8 mouse cellular contexts compared by ENCODE assay signal in genomic region chr6:120037004-120037635, GRCm38 (mm10). TPM values are rescaled to one million over a fixed set of nuclear protein-coding genes. Genes with fewer than 3 reads are reported as not detected.
A peak's percentile ranks its signal among the peaks of the same experiment; 100 is the strongest.
DNase-seq lines count a peak whose midpoint lies in the region; ATAC-seq and TF ChIP-seq lines count a peak whose summit lies in the region.

No protein-coding gene starts in this region.

- H3K27me3 ChIP-seq in heart, embryonic 13.5 days (replicated peaks) = no peaks in the 10 kb centered on the region
- no peaks in the 10 kb centered on the region for H3K27me3 ChIP-seq in kidney, postnatal 0 days (ENCODE audit: insufficient read depth, low read length)
- H3K27me3 ChIP-seq in liver, embryonic 13.5 days = no peaks in the 10 kb centered on the region
- no peaks in the 10 kb centered on the region for H3K27me3 ChIP-seq in splenic B cell, adult 2 months (ENCODE audit: control insufficient read depth, insufficient read depth, low read length, poor library complexity, severe bottlenecking)

- peak; percentile 81 for DNase-seq in CD4-positive, CD25-positive, alpha-beta regulatory T cell, adult 2 months (ENCODE audit: low read depth, low spot score)
- peak; percentile 69 for DNase-seq in brain, adult 2 months (ENCODE audit: low read depth, low spot score)
- DNase-seq in kidney, postnatal 0 days (ENCODE audit: low spot score) = peak; percentile 90
- DNase-seq in liver, embryonic 13.5 days = peak; percentile 70
- DNase-seq in naive thymus-derived CD4-positive, alpha-beta T cell, adult 2 months (ENCODE audit: low read depth) = peak; percentile 77
- peak; percentile 85 for DNase-seq in splenic B cell, adult 2 months (ENCODE audit: low read depth, low spot score)

- H3K9me3 ChIP-seq in heart, embryonic 13.5 days = no peaks in the 10 kb centered on the region
- no peaks in the 10 kb centered on the region for H3K9me3 ChIP-seq in kidney, postnatal 0 days (replicated peaks; ENCODE audit: low read length)
- H3K9me3 ChIP-seq in liver, embryonic 13.5 days (replicated peaks) = no peaks in the 10 kb centered on the region

- H3K4me1 ChIP-seq in heart, embryonic 13.5 days = peaks cover 36% of the 10 kb centered on the region
- 0 out of 2 replicates have a peak, but pooled peaks cover 7% of the 10 kb centered on the region for H3K4me1 ChIP-seq in kidney, postnatal 0 days (replicated peaks; ENCODE audit: insufficient read depth, low read length)
- H3K4me1 ChIP-seq in liver, embryonic 13.5 days (replicated peaks) = peaks cover 30% of the 10 kb centered on the region

- peak overlapping the region; percentile 99 for H3K4me3 ChIP-seq in heart, embryonic 13.5 days
- peak overlapping the region; percentile 87 for H3K4me3 ChIP-seq in kidney, postnatal 0 days (replicated peaks; ENCODE audit: low read depth, low read length)
- peak overlapping the region; percentile 74 for H3K4me3 ChIP-seq in liver, embryonic 13.5 days (replicated peaks)

- under 1% methylated on average over 51 of the region's 51 CpGs for WGBS in heart, embryonic 13.5 days
- WGBS in kidney, postnatal 0 days = under 1% methylated on average over 51 of the region's 51 CpGs
- under 1% methylated on average over 51 of the region's 51 CpGs for WGBS in liver, embryonic 13.5 days (ENCODE audit: insufficient replicate concordance)

- ATAC-seq in erythroid progenitor cell, adult 5-6 weeks (replicated peaks; ENCODE audit: low FRiP score, poor library complexity, severe bottlenecking) = peak; percentile 49
- 0 out of 2 replicates have a peak, but pooled peaks have one; percentile 17 for ATAC-seq in heart, embryonic 13.5 days (ENCODE audit: extremely low read depth, insufficient number of reproducible peaks, low FRiP score, low TSS enrichment)
- no peak; the same call in 1 of the 2 replicates for ATAC-seq in kidney, postnatal 0 days (replicated peaks; ENCODE audit: low FRiP score, low read depth)
- ATAC-seq in liver, embryonic 13.5 days (ENCODE audit: low read depth) = peak; percentile 7; the same call in 1 of the 2 replicates

- H3K36me3 ChIP-seq in heart, embryonic 13.5 days = peaks cover 30% of the 10 kb centered on the region
- no peaks in the 10 kb centered on the region for H3K36me3 ChIP-seq in kidney, postnatal 0 days (ENCODE audit: insufficient read depth, low read length)
- peaks cover 26% of the 10 kb centered on the region for H3K36me3 ChIP-seq in liver, embryonic 13.5 days
- H3K36me3 ChIP-seq in splenic B cell, adult 2 months (ENCODE audit: control insufficient read depth, insufficient read depth, low read length, poor library complexity, severe bottlenecking) = no peaks in the 10 kb centered on the region; the same call in 1 of the 2 replicates

- peak overlapping the region; percentile 100 for H3K27ac ChIP-seq in heart, embryonic 13.5 days (replicated peaks)
- peak overlapping the region; percentile 99; the same call in 1 of the 2 replicates for H3K27ac ChIP-seq in kidney, postnatal 0 days
- peak overlapping the region; percentile 100 for H3K27ac ChIP-seq in liver, embryonic 13.5 days

- H3K4me2 ChIP-seq in heart, embryonic 13.5 days = peak overlapping the region; percentile 94
- H3K4me2 ChIP-seq in kidney, postnatal 0 days (ENCODE audit: low read length) = peak overlapping the region; percentile 84
- peak overlapping the region; percentile 82 for H3K4me2 ChIP-seq in liver, embryonic 13.5 days

- peak overlapping the region; percentile 98 for H3K9ac ChIP-seq in heart, embryonic 13.5 days
- H3K9ac ChIP-seq in kidney, postnatal 0 days (ENCODE audit: low read depth, low read length) = peak overlapping the region; percentile 87
- peak overlapping the region; percentile 97 for H3K9ac ChIP-seq in liver, embryonic 13.5 days

- peak; percentile 62 for TF ChIP-seq CTCF in kidney, postnatal 0 days (IDR thresholded peaks at IDR 0.05; ENCODE audit: low read depth)

RNA-seq across cellular contexts. Expression of gene Wnk1, which starts 1.4 kb away (rescaled TPM):
- 952 and 1,049 TPM in 2 replicates for total RNA-seq in erythroid progenitor cell, adult 5-6 weeks (2015; ENCODE audit: low replicate concordance)
- total RNA-seq in erythroid progenitor cell, adult 5-6 weeks (2017; ENCODE audit: low replicate concordance) = 745 and 1,012 TPM in 2 replicates
- 64.7 and 73.2 TPM in 2 replicates for polyA plus RNA-seq in heart, embryonic 13.5 days (2015; fragmentation: Nextera tagmentation; extraction: Ambion mirVana)
- polyA plus RNA-seq in kidney, postnatal 0 days (2015; fragmentation: Nextera tagmentation; extraction: Ambion mirVana) = 171 and 172 TPM in 2 replicates
- 32.8 and 34.8 TPM in 2 replicates for polyA plus RNA-seq in liver, embryonic 13.5 days (2015; fragmentation: Nextera tagmentation; extraction: Ambion mirVana)

RNA-seq across cellular contexts. Expression of gene Ninj2, which starts 56.0 kb away (rescaled TPM):
- total RNA-seq in erythroid progenitor cell, adult 5-6 weeks (2015; ENCODE audit: low replicate concordance) = 3.6 TPM in 1 of 2 replicates, not detected in the other
- not detected in 2 replicates for total RNA-seq in erythroid progenitor cell, adult 5-6 weeks (2017; ENCODE audit: low replicate concordance)
- not detected in 2 replicates for polyA plus RNA-seq in heart, embryonic 13.5 days (2015; fragmentation: Nextera tagmentation; extraction: Ambion mirVana)
- not detected in 2 replicates for polyA plus RNA-seq in kidney, postnatal 0 days (2015; fragmentation: Nextera tagmentation; extraction: Ambion mirVana)
- polyA plus RNA-seq in liver, embryonic 13.5 days (2015; fragmentation: Nextera tagmentation; extraction: Ambion mirVana) = not detected in 2 replicates
